Mouse (Mus musculus): Measurements from ENCODE around the gene Dbi. TPM values are rescaled to one million over a fixed set of nuclear protein-coding genes. Genes with fewer than 3 reads are reported as not detected.

Dbi gene
- polyA plus RNA-seq, 1 experiment, result 247 TPM

DNA sequence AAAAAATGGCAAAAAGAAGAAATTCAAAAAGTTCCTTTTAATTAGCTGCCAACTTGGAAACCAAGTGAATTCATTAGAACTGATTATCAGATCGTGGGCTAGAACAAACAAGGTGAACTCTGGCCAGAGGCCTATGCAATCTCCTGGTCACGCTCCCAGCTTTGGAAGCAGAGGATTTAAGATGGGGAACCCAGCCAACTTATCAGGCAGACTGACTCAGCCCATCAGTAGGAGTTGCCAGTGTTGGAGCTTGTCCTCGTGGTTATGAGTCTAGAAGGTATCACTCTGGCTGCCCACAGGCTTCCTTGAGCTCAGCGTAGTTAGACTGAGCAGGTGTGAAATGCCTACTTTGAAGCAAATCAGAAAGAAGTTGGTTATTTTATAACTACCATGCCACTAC lies 4.0 kb upstream of the Dbi start:
- H3K4me3 ChIP-seq (ENCODE audit: control insufficient read depth, insufficient read depth, low read length), result no peak overlapping the region
- no peaks in the 10 kb centered on the region for H3K36me3 ChIP-seq (ENCODE audit: control insufficient read depth, insufficient read depth, low read length)
- TF ChIP-seq POLR2A (IDR thresholded peaks at IDR 0.05; ENCODE audit: control insufficient read depth, extremely low read depth, insufficient read depth, low read length, poor library complexity) (no peak), CTCF (IDR thresholded peaks at IDR 0.05; ENCODE audit: borderline replicate concordance, control insufficient read depth, extremely low read depth, insufficient read depth, low read length, poor library complexity) (no peak)
- H3K27me3 ChIP-seq (ENCODE audit: control insufficient read depth, insufficient read depth, low read length), result no peaks in the 10 kb centered on the region
- 68% methylated on average over 4 of the region's 4 CpGs for WGBS
- no peak for DNase-seq
- H3K27ac ChIP-seq (ENCODE audit: control insufficient read depth, insufficient read depth, low read length), result no peak overlapping the region
- peaks cover 14% of the 10 kb centered on the region for H3K4me1 ChIP-seq (replicated peaks; ENCODE audit: control insufficient read depth, insufficient read depth, low read length)

DNA sequence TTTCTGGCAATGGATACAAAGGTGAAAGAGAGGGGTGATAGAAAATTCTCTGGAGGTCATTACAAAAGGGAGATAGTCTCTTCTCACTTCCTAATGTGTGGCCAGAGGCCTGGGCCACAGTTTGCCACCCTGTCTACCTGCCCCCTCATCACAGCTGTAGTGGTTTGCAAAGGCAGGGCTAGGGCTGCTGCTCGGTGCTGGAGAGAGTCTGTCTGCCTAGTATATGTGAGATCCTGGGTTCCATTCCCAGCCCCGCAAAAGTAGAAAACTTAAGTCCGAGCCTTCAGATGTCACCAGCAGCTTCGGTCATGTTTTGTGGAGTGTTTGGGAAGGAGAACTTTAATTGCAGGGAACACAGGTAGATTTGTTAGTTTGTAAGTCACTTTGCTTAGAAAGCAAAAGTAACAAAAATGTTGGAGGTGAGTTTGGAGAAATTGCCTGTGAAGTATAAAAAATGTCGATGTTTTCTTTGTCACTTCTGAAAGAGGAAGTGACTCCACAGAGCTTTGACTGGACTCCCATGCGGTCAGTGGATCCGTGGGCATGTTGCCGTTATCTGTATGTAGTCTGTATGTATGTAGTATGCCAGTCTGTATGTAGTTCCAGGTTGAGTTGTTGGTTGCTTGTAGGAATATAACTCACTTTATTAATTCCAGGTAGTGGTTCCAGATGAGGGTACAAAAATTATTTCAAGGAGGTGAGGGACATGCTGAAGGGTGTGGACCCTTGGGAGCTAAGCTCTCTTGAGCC lies 1.9 kb upstream of the Dbi start:
- Histone ChIP-seq H3K27me3 (ENCODE audit: control insufficient read depth, insufficient read depth, low read length) (no peaks in the 10 kb centered on the region), H3K4me3 (ENCODE audit: control insufficient read depth, insufficient read depth, low read length) (no peak overlapping the region), H3K4me1 (replicated peaks; ENCODE audit: control insufficient read depth, insufficient read depth, low read length) (peaks cover 19% of the 10 kb centered on the region), H3K27ac (ENCODE audit: control insufficient read depth, insufficient read depth, low read length) (no peak overlapping the region), H3K36me3 (ENCODE audit: control insufficient read depth, insufficient read depth, low read length) (no peaks in the 10 kb centered on the region)
- no peak for DNase-seq
- TF ChIP-seq POLR2A (IDR thresholded peaks at IDR 0.05; ENCODE audit: control insufficient read depth, extremely low read depth, insufficient read depth, low read length, poor library complexity) (no peak), CTCF (IDR thresholded peaks at IDR 0.05; ENCODE audit: borderline replicate concordance, control insufficient read depth, extremely low read depth, insufficient read depth, low read length, poor library complexity) (no peak)
- 76% methylated on average over 8 of the region's 8 CpGs for WGBS

DNA sequence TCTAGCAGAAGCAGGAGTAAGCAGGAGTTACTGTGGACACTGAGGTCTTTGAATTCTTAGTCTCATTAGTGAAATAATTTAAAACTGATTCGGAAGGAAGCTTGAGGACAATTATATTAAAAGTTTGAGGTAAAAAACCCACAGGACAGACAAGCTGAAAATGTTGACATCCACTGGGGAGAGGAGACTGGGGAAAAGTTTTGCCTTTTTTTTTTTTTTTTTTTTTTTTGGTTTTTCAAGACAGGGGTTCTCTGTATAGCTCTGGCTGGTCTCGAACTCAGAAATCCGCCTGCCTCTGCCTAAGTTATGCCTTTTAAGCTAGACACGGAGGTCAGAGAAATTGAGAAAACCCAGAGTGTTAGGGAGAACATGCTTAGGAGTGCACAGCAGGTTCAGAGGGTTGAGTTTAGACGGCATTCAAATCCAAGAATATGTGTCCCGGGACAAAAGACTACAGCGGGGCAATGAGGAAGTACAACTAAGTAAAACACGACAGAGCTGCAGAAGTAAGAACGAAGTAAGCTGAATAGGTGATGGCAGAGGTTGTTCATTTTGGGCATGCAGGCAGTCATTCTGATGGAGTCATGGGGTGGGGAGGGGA lies 1.2 kb upstream of the Dbi start:
- Histone ChIP-seq H3K27me3 (ENCODE audit: control insufficient read depth, insufficient read depth, low read length) (no peaks in the 10 kb centered on the region), H3K4me3 (ENCODE audit: control insufficient read depth, insufficient read depth, low read length) (no peak overlapping the region), H3K27ac (ENCODE audit: control insufficient read depth, insufficient read depth, low read length) (peak overlapping the region; percentile 40; the same call in 1 of the 2 replicates), H3K36me3 (ENCODE audit: control insufficient read depth, insufficient read depth, low read length) (no peaks in the 10 kb centered on the region), H3K4me1 (replicated peaks; ENCODE audit: control insufficient read depth, insufficient read depth, low read length) (peaks cover 19% of the 10 kb centered on the region)
- WGBS, result 50% methylated on average over 9 of the region's 9 CpGs
- TF ChIP-seq POLR2A (IDR thresholded peaks at IDR 0.05; ENCODE audit: control insufficient read depth, extremely low read depth, insufficient read depth, low read length, poor library complexity), result no peak
- TF ChIP-seq CTCF (IDR thresholded peaks at IDR 0.05; ENCODE audit: borderline replicate concordance, control insufficient read depth, extremely low read depth, insufficient read depth, low read length, poor library complexity), result no peak
- DNase-seq, result no peak

DNA sequence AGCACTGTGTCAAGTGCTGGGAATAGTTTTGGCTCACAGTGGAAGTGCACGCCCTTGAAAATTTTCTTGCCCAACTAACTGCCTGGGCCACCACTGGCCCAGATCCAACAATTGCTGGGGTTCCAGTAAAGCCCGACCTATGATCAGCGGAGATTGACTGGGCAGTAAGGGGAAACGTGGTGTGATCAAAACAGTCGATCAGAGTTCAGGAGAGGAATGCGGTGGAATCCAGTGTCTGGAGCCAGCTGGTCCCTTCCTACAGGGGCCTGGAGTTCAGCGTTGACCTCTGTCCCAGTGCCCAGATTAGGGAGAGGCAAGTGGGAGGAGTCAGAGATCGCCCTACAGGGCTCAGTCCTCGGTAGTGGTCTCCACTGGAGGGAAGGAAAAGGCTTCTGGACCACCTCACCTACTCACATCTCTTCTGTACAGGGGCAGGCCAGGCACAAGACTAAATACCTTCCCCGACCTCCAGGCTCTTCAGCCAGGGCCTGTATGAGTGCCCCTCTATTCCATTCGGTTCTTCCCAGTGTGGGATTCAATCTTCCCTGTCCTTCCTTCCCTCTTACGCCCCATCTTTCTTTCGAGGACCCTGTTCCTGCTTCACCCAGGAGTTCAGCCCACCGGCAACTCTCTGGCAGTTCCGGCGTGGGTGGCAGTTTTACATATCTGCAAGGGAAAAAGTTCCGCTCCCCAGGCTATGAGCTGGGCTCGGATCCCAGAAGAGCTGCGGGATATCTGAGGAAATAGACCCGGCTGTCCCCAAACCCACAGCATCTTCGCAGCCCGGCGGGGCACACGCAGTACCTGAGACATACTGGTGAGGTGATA lies 523 bp downstream of the Dbi start:
- peak overlapping the region; percentile 55 for H3K4me3 ChIP-seq (ENCODE audit: control insufficient read depth, insufficient read depth, low read length)
- no peaks in the 10 kb centered on the region for H3K27me3 ChIP-seq (ENCODE audit: control insufficient read depth, insufficient read depth, low read length)
- peaks cover 19% of the 10 kb centered on the region for H3K4me1 ChIP-seq (replicated peaks; ENCODE audit: control insufficient read depth, insufficient read depth, low read length)
- H3K36me3 ChIP-seq (ENCODE audit: control insufficient read depth, insufficient read depth, low read length), result peaks cover 11% of the 10 kb centered on the region
- DNase-seq, result no peak
- 11% methylated on average over 24 of the region's 24 CpGs for WGBS
- no peak for TF ChIP-seq POLR2A (IDR thresholded peaks at IDR 0.05; ENCODE audit: control insufficient read depth, extremely low read depth, insufficient read depth, low read length, poor library complexity)
- TF ChIP-seq CTCF (IDR thresholded peaks at IDR 0.05; ENCODE audit: borderline replicate concordance, control insufficient read depth, extremely low read depth, insufficient read depth, low read length, poor library complexity), result no peak
- H3K27ac ChIP-seq (ENCODE audit: control insufficient read depth, insufficient read depth, low read length), result peak overlapping the region; percentile 75

DNA sequence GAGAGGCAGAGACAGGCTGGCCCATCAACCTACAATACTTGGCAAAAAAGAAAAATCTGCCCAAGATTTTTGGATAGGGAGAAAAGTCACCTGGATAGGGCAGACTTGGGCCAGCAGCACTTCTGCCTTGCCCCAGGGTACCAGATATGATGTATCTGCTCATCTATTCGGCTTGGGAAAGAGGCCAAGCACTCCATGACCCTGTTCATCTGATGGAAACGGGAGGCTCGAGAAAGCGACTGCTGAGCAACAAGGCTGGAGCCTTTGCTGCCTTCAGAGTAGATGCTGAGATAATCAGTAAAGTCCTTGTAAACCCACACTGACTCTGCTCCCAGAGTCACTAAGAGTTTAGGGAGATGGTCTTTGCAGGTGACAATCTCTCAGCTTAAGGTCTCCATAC lies 1.5 kb downstream of the Dbi start:
- Histone ChIP-seq H3K4me1 (replicated peaks; ENCODE audit: control insufficient read depth, insufficient read depth, low read length) (peaks cover 19% of the 10 kb centered on the region), H3K27me3 (ENCODE audit: control insufficient read depth, insufficient read depth, low read length) (no peaks in the 10 kb centered on the region), H3K4me3 (ENCODE audit: control insufficient read depth, insufficient read depth, low read length) (no peak overlapping the region), H3K27ac (ENCODE audit: control insufficient read depth, insufficient read depth, low read length) (no peak overlapping the region), H3K36me3 (ENCODE audit: control insufficient read depth, insufficient read depth, low read length) (peaks cover 21% of the 10 kb centered on the region)
- TF ChIP-seq POLR2A (IDR thresholded peaks at IDR 0.05; ENCODE audit: control insufficient read depth, extremely low read depth, insufficient read depth, low read length, poor library complexity) (no peak), CTCF (IDR thresholded peaks at IDR 0.05; ENCODE audit: borderline replicate concordance, control insufficient read depth, extremely low read depth, insufficient read depth, low read length, poor library complexity) (no peak)
- no peak for DNase-seq
- 93% methylated on average over 4 of the region's 4 CpGs for WGBS

DNA sequence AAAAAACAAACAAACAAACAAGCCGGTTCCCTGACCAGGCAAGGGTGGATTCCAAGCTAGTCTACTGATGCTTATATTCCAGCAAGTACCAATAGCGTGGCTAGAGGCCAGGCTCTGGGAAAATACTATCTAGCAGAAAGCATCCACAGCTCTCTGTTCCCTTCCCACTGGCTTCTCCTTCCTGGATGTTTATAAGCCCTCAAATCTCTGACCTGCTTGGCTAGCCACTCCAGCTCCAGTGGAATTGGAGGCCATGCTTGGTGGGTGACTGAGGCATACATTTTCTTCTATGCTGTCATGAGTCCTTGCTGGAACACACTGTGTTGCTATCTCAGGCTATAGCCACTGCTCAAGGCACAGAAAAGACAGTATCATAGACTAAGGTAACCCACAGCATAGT lies 2.0 kb downstream of the Dbi start:
- H3K36me3 ChIP-seq (ENCODE audit: control insufficient read depth, insufficient read depth, low read length), result peaks cover 26% of the 10 kb centered on the region
- no peak for DNase-seq
- WGBS, result 95% methylated on average over 2 of the region's 2 CpGs
- H3K4me3 ChIP-seq (ENCODE audit: control insufficient read depth, insufficient read depth, low read length), result no peak overlapping the region
- peaks cover 19% of the 10 kb centered on the region for H3K4me1 ChIP-seq (replicated peaks; ENCODE audit: control insufficient read depth, insufficient read depth, low read length)
- no peak overlapping the region for H3K27ac ChIP-seq (ENCODE audit: control insufficient read depth, insufficient read depth, low read length)
- no peaks in the 10 kb centered on the region for H3K27me3 ChIP-seq (ENCODE audit: control insufficient read depth, insufficient read depth, low read length)
- no peak for TF ChIP-seq POLR2A (IDR thresholded peaks at IDR 0.05; ENCODE audit: control insufficient read depth, extremely low read depth, insufficient read depth, low read length, poor library complexity)
- no peak for TF ChIP-seq CTCF (IDR thresholded peaks at IDR 0.05; ENCODE audit: borderline replicate concordance, control insufficient read depth, extremely low read depth, insufficient read depth, low read length, poor library complexity)

All from thymus, adult 2 months (tissue).